Mouse (Mus musculus): ENCODE measurements around the gene Dchs1. TPM values are rescaled to one million over a fixed set of nuclear protein-coding genes. Genes with fewer than 3 reads are reported as not detected.
"Not testable (repeated sequence)": the region's sequence is repeated elsewhere in the genome, so short reads cannot be mapped to it uniquely, and the experiment has no call there.

Gene Dchs1
- total RNA-seq, 1 experiment from 2014 or later: 14.6 TPM

DNA sequence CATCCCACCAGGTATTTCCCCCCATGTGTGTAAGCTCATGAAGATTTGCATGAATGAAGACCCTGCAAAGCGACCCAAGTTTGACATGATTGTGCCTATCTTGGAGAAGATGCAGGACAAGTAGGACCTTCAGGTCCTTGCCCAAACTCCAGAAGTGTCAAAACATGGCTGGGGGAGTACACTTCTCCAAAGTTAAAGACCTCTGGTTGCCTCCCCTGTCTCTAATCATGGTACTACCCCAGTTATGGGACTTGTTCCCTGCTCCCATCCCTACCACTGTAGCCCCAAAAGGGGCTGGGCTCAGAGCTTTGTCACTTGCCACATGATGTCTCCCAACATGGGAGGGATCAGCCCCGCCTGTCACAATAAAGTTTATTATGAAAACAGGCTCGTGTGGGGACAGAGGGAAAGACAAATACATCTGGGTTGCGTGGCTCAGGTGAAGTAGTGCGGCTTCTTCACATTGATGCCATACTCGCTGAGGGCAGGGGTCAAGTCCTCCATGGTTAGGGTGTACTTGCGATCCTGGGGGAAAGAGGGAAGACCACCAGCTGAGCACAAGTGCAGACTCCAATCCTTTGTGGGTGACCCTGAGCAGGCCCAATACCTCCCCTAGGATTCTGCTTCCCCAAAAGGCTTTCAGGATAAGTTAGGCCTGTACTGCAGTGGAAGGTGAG lies 44.8 kb downstream of the Dchs1 start:
- not testable (repeated sequence) for DNase-seq

DNA sequence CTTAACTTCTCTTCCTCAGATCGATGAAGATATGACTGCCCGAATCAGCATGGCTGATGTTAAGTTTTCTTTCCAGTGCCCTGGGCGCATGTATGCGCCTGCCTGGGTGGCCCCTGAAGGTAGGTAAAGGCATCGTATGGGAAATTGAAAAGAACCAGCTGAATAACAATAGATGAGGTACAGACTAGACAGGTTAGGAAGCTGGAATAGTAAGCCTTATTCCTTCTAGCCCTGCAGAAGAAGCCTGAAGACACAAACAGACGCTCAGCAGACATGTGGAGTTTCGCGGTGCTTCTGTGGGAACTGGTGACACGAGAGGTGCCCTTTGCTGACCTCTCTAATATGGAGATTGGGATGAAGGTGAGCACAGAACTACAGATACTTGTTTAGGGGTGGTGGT lies 45.5 kb downstream of the Dchs1 start:
- DNase-seq: no peak

DNA sequence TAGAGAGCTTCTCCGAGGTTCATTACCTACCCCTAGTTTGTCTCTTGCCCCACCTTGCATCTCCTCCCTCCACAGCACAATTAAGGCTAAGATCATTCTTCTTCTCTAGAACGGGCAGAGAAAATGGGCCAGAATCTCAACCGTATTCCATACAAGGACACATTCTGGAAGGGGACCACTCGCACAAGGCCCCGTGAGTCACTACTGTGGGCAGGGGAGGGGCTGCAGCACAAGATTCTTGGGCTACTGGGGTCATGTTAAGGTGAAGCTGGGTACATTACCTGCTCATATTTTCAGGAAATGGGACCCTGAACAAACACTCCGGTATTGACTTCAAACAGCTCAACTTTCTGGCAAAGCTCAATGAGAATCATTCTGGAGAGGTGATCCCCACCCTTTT lies 46.6 kb downstream of the Dchs1 start:
- no peak for DNase-seq

DNA sequence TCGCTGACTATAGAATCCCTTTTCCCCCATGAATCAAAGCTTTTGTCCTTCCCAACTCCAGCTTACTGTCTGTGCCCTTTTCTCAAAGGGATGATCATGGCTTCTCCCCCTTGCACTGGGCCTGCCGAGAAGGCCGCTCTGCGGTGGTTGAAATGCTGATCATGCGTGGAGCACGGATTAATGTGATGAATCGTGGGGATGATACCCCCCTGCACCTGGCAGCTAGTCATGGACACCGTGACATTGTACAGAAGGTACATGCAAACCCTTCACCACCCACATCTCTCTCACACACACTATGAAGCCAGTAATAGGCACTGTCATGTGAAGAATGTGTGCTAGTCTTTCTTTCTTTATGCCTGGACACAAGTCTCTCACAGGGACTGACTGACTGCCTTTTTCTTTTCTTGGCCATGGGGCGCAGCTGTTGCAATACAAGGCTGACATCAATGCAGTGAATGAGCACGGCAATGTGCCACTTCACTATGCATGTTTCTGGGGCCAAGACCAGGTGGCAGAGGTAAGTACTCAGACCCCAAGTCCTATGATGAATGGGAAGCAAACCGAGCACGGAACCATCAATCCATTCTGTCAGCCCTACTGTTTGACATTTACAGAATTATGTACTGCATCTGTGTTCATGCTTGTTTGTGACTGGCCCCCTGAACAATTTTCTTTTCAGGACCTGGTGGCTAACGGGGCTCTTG lies 47.2 kb downstream of the Dchs1 start:
- no peak for DNase-seq

DNA sequence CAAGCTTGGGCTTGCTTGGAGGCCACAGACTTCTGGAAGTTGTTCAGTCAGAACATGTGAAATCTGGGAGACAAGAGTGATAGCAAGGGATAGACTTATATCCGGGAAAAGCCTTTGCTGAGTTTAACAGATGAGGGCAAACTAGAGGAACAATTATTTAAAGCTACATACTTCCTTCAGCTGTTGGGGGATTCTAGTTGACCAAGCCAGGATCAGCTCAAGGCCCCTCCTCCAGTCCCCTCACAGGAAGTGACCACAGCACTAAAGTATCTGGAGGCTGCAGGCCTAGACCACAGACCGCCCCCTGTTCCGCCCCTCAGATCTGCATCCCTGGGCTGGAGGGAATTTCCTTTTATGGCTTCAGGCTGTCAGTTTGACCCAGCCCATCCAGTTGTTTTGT lies 48.5 kb downstream of the Dchs1 start:
- DNase-seq: peak; percentile 70

DNA sequence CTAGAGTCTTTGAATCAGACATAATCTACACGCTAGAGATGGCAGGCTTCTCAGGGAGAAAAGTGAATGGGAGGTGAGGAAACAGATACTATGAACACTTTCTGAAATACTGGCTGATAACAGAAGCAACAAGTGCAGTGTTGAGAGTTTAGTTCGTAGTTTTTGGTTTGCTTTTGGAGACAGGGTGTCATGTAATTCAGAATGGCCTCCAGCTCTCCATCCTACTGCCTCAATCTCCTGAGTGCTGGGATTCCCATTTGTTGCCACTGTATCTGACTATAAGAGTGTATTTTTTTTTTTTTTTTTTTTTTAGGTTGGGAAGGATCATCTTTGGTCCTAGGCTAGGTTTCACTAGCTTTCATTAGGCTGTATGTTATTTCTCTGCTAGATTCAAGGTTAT lies 49.2 kb downstream of the Dchs1 start:
- DNase-seq: no peak

DNA sequence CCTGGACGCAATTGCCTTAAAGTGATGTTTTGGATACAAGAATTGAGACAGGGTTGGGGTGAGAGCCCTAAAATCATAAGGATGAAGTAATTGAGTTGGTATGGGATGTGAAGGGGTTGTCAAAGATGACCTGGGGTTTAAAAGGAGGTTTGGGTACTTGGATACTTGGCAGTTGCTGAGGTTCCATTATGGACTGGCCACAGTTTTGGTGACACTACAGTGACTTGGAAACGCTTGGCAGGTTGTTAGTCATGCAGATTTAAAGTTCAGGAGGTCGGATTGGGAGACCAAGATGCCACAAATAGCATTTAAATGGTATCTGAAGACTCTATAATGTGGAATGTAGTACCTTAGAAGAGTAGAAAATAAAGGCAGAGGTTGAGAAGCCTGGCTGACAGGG lies 49.8 kb downstream of the Dchs1 start:
- DNase-seq: no peak

DNA sequence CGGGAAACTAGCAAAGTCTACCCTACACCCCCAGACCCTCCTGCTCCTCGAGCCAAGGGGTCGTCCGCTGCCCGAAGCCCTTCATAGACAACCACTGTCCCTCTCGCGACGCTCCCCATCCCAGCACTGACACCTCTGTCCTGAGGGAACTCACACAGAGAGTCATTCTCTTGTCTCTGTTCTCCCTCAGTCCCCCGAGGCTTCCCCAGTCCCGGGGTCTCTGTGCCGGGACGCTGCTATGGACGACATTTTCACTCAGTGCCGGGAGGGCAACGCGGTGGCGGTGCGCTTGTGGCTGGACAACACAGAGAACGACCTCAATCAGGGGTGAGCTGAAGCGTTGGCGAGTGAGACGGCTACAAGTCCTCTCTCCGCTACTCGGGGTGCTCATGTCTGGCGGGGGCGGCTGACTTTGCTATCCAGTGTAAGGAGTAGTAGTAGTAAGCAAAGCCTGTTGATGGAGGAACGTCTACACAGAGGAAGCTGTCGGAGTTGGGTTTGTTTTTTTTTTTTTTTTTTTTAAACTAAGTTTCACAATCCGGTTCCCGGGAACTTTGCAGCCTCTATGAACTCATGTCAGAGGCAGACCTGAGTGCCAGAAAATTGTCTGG lies 50.4 kb downstream of the Dchs1 start, which contains the start of gene Rrp8:
Gene Rrp8, minus strand, starts transcription at position 475 of the 611 bp plus-strand sequence.
- DNase-seq: peak; percentile 52

DNA sequence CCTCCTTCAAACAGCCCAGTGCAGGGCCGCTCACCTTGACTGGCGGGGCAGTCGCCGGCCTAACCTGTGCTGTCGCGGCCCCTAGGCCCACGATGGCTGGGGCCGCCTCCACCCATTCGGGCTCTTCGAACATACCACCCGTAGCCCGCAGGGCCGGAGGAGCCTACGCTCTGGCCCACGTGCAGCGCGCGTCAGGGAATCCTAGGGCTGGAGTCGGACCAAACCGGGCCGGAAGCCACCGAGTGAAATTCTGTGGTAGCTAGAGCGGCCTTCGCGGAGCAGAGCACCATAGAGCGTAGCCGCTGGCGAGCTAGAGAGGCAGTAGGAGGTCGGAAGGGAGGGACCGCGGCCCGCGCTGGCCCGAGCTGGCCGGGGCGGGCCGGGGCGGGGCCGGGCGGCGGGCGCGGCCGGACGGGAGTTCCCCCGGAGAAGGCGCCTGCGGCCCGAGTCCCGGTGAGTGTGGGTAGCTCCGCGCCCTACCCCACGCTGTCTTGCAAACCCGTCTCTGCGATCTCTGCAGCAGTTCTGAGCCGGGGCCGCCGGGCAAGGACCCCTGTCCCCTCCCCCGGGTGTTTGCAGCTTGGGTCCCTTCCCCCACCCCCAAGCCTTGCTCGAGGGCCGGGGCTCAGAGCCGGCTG lies 51.1 kb downstream of the Dchs1 start, which contains the start of gene Ilk:
Gene Ilk, plus strand, starts transcription at position 329 of the 638 bp plus-strand sequence.
- DNase-seq: peak; percentile 96

DNA sequence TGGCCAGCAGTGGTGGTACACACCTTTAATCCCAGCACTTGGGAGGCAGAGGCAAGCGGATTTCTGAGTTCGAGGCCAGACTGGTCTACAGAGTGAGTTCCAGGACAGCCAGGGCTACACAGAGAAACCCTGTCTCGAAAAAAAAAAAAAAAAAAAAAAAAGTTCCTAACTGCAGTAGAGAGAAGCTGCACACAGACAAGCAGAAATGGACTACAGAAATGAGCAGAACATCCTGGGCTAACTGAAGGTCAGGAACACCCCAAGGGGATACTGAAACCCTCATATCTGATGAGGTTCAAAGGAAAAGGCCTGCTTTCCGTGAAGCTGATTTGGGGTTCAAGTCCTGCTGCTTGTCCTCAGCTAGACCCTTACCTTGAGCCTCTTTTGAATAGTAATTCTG lies 52.0 kb downstream of the Dchs1 start:
- not testable (repeated sequence) for DNase-seq

DNA sequence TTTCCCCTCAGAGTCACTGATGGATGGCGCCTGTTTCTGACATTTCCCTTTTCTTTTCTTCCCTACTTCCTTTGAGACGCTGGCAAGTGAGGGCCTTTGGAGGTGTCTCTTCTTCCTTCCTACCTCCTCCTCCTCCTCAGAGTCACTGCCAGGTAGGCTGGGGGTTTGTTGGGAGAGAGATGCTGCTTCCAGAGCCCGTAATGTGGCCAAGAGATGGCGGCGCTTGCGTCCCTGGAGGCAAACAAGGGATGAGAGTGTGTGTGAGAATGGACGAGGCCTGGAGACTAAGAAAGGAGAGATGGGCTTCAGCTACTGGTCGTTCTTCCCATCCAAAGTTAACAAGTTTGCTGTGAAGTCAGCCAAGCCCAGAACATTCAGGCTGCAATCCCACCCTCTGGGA lies 52.6 kb downstream of the Dchs1 start:
- no peak for DNase-seq

DNA sequence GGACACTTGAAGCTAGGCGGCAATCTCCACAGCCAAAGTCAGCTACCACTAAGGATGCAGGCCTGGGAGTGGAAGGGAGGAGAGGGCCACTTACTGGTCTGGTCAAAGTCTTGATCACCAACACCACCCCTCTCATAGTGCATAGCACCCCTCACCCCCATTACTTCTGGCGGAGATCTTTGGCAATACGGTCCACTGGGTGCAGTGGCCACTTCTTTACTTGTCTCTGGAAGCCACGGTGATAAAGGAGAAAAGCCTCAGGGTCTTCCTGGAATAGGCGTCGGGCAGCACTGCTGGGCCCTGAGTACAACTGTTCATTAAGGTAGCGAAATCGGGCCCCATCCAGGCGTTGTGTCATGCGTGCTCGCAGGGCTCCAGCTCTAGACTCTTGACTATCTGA lies 53.6 kb downstream of the Dchs1 start:
- no peak for DNase-seq

DNA sequence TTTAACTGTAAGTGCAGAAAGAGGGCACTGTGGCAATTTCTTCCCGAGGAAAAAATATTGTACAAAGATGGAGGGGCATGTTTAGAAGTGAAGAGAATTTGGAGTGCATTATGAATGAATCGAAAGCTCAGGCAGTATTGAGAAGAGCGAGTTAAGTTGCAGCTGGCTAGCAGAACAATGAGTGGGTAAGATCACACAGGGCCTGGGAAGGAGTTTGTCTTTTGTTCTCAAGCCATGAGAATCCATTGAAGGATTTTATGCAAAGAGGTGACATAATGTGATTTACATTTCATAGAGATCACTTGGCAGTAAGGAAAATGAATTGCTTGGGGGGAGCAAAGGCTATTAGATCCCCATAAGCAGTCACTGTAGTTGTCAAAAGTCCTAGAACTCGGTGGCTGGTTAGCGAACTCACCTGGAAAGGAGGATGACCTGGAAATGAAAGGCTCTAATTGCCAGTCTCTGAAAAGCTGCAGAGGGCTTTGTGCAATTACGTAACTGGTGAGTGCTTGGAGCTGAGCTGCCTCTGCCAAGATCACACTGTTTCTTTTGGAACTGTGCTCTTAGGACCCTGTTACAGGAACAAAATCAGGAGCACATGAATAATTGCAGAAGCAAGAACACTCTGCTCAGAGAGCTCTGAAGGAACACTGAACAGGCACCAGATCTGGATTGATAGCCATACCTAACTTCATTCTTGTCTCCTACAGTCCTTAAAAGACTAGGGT lies 58.6 kb downstream of the Dchs1 start:
- DNase-seq: no peak

DNA sequence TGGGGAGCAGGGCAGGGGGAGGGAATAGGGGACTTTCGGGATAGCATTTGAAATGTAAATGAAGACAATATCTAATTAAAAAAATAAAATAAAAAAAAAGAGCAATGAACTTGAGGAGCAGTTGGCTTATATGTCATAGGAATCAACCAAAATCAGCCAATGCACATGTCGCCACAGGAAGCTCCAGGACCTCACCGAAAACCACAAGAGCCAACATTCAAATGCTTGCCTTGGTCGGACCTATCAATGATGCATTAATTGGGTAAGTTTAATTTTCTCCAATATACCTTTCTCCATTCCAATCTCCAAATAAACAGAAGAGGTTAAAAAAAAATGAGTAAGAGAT lies 60.5 kb downstream of the Dchs1 start:
- DNase-seq: no peak

DNA sequence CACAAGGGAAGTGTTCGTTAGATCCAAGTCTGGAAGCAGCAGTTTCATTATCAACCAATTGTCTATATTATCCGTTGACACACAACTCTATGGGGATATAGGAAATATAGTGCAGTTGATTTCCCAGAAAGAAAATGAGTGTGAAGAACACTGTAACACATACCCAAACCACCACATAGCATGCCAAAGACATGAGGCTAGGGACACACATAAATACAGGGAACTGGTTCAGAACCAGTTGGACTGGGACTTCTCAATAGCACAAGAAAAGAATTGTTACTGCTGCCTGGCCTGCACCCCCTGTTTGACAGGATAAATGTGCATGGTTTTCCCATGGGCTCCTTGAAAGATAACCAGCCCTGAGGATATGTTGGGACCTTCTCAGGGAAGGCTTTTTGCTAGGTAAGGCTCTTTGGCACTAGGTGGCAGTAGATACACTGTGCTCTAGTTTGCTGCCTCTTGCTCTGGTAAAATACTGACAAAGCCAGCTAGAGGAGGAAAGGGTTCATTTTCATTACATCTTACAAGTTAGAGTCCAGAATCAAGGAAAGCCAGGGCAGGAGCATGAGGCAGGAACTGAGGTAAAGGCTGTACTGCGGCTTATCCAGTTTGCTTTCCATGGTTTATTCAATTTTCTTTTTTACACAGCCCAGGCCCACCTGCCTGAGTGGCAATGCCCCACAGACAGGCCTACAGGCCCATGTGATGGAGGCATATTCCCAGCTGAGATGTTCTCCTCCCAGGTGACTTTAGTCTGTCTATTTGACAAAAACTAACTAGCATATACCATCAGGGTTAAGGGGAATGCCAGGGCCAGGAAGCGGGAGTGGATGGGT lies 61.1 kb downstream of the Dchs1 start:
- peak; percentile 46 for DNase-seq

DNA sequence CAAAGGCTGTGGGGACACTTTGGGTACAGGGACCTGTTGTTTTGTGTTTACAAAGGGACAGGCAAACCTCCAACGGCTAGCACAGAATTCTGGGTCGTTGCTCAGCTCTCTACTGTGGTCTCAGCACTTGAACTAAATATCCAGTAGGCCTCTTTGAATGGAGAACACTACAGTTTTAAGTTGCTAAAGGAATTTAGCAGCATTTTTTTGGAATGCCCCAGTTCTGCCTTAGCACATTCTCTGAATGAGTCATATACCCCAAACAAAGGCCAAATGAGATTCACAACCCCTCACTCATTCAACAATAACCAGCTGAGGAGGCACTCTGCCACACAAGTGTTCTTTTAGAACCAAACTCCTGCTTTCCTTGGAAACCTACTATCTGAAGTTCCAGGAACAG lies 65.5 kb downstream of the Dchs1 start:
- DNase-seq: no peak

DNA sequence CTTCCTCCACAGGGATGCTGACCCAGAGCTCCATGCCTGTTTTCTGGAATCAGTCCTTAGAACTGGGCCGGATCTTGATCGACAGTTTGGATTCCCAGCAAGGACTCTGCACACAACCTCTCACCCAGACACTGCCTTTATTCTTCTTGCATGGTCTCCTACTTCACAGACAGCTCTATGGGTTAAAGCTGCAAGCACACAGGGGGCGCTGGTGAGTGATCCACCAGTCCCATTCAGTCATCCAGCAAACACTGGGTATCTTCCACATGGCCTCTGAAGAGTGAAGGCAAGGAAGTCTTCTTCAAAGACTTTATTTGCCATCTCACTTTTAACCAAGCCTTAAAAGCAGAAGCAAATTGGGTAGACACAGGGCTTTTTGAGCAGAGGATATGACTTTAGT lies 72.1 kb downstream of the Dchs1 start:
- no peak for DNase-seq

DNA sequence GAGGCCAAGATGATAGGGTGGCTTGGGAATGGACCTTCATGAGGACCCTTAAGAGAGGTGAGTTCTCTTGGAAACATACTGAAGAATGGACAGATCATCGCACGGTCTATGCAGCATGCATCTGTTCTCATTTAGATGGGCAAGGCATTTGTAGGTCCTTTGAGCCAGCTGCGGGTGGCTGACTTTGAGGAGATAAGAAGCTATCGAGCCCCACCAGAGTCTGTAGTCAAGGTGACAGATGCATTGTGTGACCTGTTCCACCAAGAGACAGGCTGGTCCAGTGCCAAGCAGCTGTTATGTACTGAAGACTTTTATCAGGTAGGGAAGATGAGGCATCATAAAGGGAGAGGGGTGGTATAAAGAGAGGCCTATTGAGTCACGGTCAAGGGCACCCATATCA lies 78.7 kb downstream of the Dchs1 start:
- DNase-seq: no peak

DNA sequence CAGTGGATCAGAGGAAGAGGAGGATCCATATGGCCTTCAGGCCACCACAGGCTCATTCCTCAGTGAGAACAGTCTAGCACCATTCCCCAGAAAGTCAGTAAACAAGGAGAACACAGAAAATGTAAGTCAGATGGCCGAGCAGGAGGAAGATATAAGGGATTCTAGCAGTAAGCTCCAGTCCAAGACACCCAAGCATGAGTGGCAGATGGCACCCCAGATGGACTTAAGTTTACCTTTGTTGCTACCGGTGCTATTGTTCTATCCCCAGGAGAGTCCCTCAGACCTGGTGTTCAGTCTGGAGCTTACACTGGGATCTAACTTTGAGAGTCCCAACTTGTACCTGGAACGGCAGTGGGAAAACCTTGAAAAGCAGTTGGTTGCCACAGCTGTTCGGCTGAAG lies 83.6 kb downstream of the Dchs1 start:
- no peak for DNase-seq

DNA sequence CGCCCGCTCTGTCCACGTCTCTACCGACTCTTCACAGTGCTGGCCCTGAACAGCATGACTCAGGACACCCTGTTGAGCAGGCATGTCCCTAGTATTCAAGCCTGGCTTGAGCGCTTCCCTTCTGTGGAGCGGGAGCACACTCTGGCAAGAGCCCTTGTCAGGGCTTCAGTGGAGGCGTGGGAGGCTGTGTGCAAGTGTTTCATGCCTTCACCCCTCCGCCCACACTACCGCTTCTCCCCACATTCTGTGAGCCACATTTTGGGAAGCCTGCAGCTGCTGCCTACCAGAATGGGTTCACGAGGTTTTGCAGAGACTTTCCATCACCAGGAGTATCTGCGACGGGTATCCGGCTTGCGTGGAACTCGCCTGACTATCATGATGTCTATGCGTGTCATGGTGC lies 84.3 kb downstream of the Dchs1 start:
- DNase-seq: no peak
